Mouse (Mus musculus) ES-E14 (cell line): ENCODE measurements around the gene Wbp1l. TPM values are rescaled to one million over a fixed set of nuclear protein-coding genes. Genes with fewer than 3 reads are reported as not detected.

Source experiments
- DNase-seq: peaks from one replicate; pipeline ENCODE4 v3.0.0-alpha.2; 2013; ENCODE audit warnings: low read depth, low spot score
- H3K27ac ChIP-seq: 2 replicates; pipeline ENCODE4 v1.5.1; 2012; ENCODE audit warnings: low read depth, mild to moderate bottlenecking, low read length, moderate library complexity, mixed read lengths; ENCODE audit not compliant: poor library complexity, insufficient read depth, severe bottlenecking
- H3K36me3 ChIP-seq: 2 replicates; pipeline ENCODE4 v1.6.1; 2012; ENCODE audit warnings: mild to moderate bottlenecking, low read length, moderate library complexity, mixed read lengths; ENCODE audit not compliant: control insufficient read depth, poor library complexity, insufficient read depth, severe bottlenecking
- H3K4me1 ChIP-seq, 2 experiments: fragments of 150-350 bp in 1 of 2; sonication (generic) in 1 of 2; 2 replicates each; pipeline ENCODE4 v1.6.1; 2012; ENCODE audit warnings: low read length in 2 of 2, mild to moderate bottlenecking in 1 of 2, mixed read lengths in 1 of 2; ENCODE audit not compliant: control insufficient read depth in 2 of 2, insufficient read depth in 2 of 2, poor library complexity in 1 of 2
- H3K4me3 ChIP-seq, 2 experiments: fragments of 150-350 bp in 1 of 2; sonication (generic) in 1 of 2; 2 replicates each; pipeline ENCODE4 v1.5.1; 2012; ENCODE audit warnings: low read length in 2 of 2, low read depth in 1 of 2, mild to moderate bottlenecking in 1 of 2, mixed read lengths in 1 of 2; ENCODE audit not compliant: insufficient read depth in 1 of 2, poor library complexity in 1 of 2, severe bottlenecking in 1 of 2
- H3K9ac ChIP-seq: 2 replicates; pipeline ENCODE4 v1.6.1; 2012; ENCODE audit warnings: low read depth, mild to moderate bottlenecking, low read length, mixed read lengths; ENCODE audit not compliant: poor library complexity, insufficient read depth, severe bottlenecking
- H3K9me3 ChIP-seq: fragments of 150-350 bp; sonication (generic); 2 replicates; pipeline ENCODE4 v1.6.1; 2012; ENCODE audit warnings: low read depth, mild to moderate bottlenecking, low read length; ENCODE audit not compliant: control insufficient read depth, insufficient read depth
- CHD2 ChIP-seq: IDR thresholded peaks from 2 replicates; pipeline ENCODE4 v1.6.1; 2014; ENCODE audit warnings: mild to moderate bottlenecking, low read depth, low read length, inconsistent platforms
- HCFC1 ChIP-seq: IDR thresholded peaks from 2 replicates; pipeline ENCODE4 v1.6.1; 2012; ENCODE audit warnings: low read length, inconsistent platforms, borderline replicate concordance; ENCODE audit not compliant: insufficient read depth
- MAFK ChIP-seq: IDR thresholded peaks from 2 replicates; pipeline ENCODE4 v1.6.1; 2014; ENCODE audit warnings: mild to moderate bottlenecking, low read depth, low read length, inconsistent platforms; ENCODE audit not compliant: insufficient read depth
- ZC3H11A ChIP-seq: IDR thresholded peaks from 2 replicates; pipeline ENCODE4 v1.6.1; 2012; ENCODE audit warnings: low read depth, mild to moderate bottlenecking, inconsistent platforms, low read length, borderline replicate concordance
- ZNF384 ChIP-seq: IDR thresholded peaks from 2 replicates; pipeline ENCODE4 v1.6.1; 2012; ENCODE audit warnings: low read depth, low read length, inconsistent platforms
- in situ Hi-C, 2 experiments: fragments of 600-800 bp; cut with MboI; formaldehyde crosslinking; loops; one replicate each; pipeline ENCODE4 v1.15.1; 2025; ENCODE audit warnings: low sequenced_read_pairs in 2 of 2, inconsistent platforms in 1 of 2; ENCODE audit not compliant: unreplicated experiment in 2 of 2
- total RNA-seq: library from RNA; depleted of rRNA; stranded (reverse); fragments of 300-350 nt; gene quantifications from 2 replicates; pipeline ENCODE4 v1.2.3, GENCODE M21; 2012

Wbp1l gene
- total RNA-seq, 1 experiment, result 40.2 TPM

DNA sequence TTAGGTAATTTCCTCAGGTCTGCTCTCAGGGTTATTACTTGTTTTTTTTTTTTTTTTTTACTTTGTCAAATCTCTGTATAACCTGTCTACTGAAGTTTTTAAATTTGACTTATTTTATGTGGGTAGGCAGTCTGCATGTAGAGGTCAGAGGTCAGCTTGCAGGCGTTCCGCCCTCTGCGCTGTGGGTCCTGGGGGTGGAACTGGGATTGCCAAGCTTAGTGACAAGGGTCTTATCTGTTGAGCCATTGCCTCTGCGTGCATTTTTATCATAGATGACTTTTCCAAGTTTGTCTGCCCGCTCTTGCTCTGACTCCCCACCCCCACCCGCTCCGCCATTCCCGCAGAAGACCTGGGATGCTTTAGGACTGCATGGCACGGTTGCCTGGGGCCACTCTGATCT is 36.9 kb downstream of the Wbp1l start:
- TF ChIP-seq ZNF384 (no peak), HCFC1 (no peak), ZC3H11A (no peak), MAFK (no peak), CHD2 (no peak)
- Histone ChIP-seq H3K36me3 (peaks cover 3% of the 10 kb centered on the region; the same call in 1 of the 2 replicates), H3K4me1 (peaks cover 0 to 6% of the 10 kb centered on the region in 2 experiments; a peak in 2 of 4 replicates), H3K9me3 (no peaks in the 10 kb centered on the region), H3K9ac (no peak overlapping the region), H3K4me3 (no peak overlapping the region), H3K27ac (no peak overlapping the region)
- no peak for DNase-seq
- in situ Hi-C loops, result no loop called here

GRCm38 (mm10) chr19:46637598-46637997 is 38.7 kb downstream of the Wbp1l start:
- DNase-seq, result no peak
- no peaks in the 10 kb centered on the region for H3K9me3 ChIP-seq
- TF ChIP-seq ZNF384, result no peak
- no peak for TF ChIP-seq HCFC1
- TF ChIP-seq CHD2, result no peak
- TF ChIP-seq MAFK, result no peak
- no peak for TF ChIP-seq ZC3H11A
- H3K27ac ChIP-seq, result no peak overlapping the region
- in situ Hi-C loops, result no loop called here
- H3K36me3 ChIP-seq, result peaks cover 3% of the 10 kb centered on the region; the same call in 1 of the 2 replicates
- H3K4me1 ChIP-seq, result peaks cover 5 to 14% of the 10 kb centered on the region in 2 experiments; a peak in 3 of 4 replicates
- H3K9ac ChIP-seq, result no peak overlapping the region
- H3K4me3 ChIP-seq, result no peak overlapping the region

GRCm38 (mm10) chr19:46639053-46639452 is 40.2 kb downstream of the Wbp1l start:
- in situ Hi-C loops, result no loop called here
- no peak for DNase-seq
- Histone ChIP-seq H3K9ac (no peak overlapping the region), H3K9me3 (no peaks in the 10 kb centered on the region), H3K36me3 (peaks cover 3% of the 10 kb centered on the region; the same call in 1 of the 2 replicates), H3K27ac (no peak overlapping the region), H3K4me1 (peaks cover 5 to 14% of the 10 kb centered on the region in 2 experiments; a peak in 3 of 4 replicates), H3K4me3 (no peak overlapping the region)
- no peak for TF ChIP-seq CHD2
- no peak for TF ChIP-seq MAFK
- no peak for TF ChIP-seq ZC3H11A
- TF ChIP-seq ZNF384, result no peak
- TF ChIP-seq HCFC1, result no peak

GRCm38 (mm10) chr19:46639496-46639895 is 40.6 kb downstream of the Wbp1l start:
- H3K9ac ChIP-seq, result no peak overlapping the region
- no peak overlapping the region for H3K27ac ChIP-seq
- in situ Hi-C loops, result no loop called here
- TF ChIP-seq ZC3H11A, result no peak
- TF ChIP-seq HCFC1, result no peak
- no peak for TF ChIP-seq MAFK
- no peak for TF ChIP-seq CHD2
- no peak for TF ChIP-seq ZNF384
- no peak for DNase-seq
- H3K36me3 ChIP-seq, result peaks cover 3% of the 10 kb centered on the region; the same call in 1 of the 2 replicates
- peaks cover 5 to 15% of the 10 kb centered on the region in 2 experiments; a peak in 3 of 4 replicates for H3K4me1 ChIP-seq
- H3K9me3 ChIP-seq, result no peaks in the 10 kb centered on the region
- H3K4me3 ChIP-seq, result no peak overlapping the region

- H3K27ac ChIP-seq, result no peak overlapping the region; the same call in 1 of the 2 replicates
- H3K4me1 ChIP-seq, result peaks cover 8 to 19% of the 10 kb centered on the region in 2 experiments
- no peak for TF ChIP-seq ZC3H11A
- no peak for TF ChIP-seq HCFC1
- no peak for TF ChIP-seq MAFK
- no peak for TF ChIP-seq CHD2
- no peak for DNase-seq
- peaks cover 3% of the 10 kb centered on the region; the same call in 1 of the 2 replicates for H3K36me3 ChIP-seq
- in situ Hi-C loops, result no loop called here
- H3K9me3 ChIP-seq, result no peaks in the 10 kb centered on the region
- no peak overlapping the region for H3K4me3 ChIP-seq
- no peak overlapping the region for H3K9ac ChIP-seq
These were observed 41.9 kb downstream of the Wbp1l start for GRCm38 (mm10) chr19:46640780-46641179.
